Mouse (Mus musculus) left cerebral cortex, postnatal 36 days (tissue): ENCODE measurements around the gene Cdkl1. TPM values are rescaled to one million over a fixed set of nuclear protein-coding genes. Genes with fewer than 3 reads are reported as not detected.

Source experiments
- DNase-seq, 2 experiments: peaks; one replicate each; pipeline ENCODE4 v3.0.0; 2021 to 2022; ENCODE audit warnings: low spot score in 2 of 2, mixed read lengths in 1 of 2
- intact Hi-C: fragments of 180-260 bp; cut with DNase I; formaldehyde crosslinking; loops from one replicate; pipeline ENCODE4 v1.15.1; 2025
- total RNA-seq, 2 experiments: library from RNA; stranded (reverse); gene quantifications; 2 replicates each; pipeline ENCODE4 v1.2.3; 2021

Gene Cdkl1
- total RNA-seq, 2 experiments from 2014 or later: 26.8 to 37.5 TPM

DNA sequence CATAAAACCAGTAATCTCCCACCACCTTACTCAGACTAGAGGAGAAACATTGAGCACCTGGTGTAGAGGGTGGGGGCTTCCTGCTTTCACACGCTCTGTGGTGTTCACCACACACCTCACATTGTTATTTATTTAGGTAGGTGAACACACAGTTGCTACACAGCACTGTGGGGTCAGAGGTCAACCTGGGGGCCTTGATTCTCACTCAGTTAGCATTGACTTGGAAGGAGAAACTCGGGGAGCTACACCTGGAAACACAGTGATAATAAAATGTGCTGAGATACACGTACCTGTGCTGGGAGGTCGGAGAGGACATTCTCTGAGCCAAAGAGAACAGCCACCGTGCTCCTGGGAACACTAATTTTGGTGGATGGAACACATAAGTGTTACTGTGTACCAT lies 2.7 kb downstream of the Cdkl1 start:
- no peak for DNase-seq
- intact Hi-C loops: no loop called here

DNA sequence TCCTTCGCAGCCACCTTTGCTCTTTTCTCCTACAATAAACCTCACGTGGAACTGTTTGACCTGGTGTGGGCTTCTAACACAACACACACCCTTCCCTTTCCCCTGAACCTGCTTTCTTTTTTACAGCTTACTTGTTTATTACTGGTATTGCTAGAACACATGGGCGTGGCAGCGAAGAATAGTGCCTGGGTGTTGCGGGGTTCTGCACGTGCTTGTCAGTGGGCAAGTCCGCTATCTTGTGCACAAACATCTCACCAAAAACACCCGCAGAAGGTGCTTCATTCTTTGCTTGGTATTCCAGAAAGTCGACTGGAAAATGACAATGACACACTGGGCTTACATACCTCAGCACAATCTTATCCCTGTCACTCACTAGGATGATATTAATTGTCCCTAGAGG lies 5.6 kb downstream of the Cdkl1 start:
- no peak for DNase-seq
- intact Hi-C loops: no loop called here

DNA sequence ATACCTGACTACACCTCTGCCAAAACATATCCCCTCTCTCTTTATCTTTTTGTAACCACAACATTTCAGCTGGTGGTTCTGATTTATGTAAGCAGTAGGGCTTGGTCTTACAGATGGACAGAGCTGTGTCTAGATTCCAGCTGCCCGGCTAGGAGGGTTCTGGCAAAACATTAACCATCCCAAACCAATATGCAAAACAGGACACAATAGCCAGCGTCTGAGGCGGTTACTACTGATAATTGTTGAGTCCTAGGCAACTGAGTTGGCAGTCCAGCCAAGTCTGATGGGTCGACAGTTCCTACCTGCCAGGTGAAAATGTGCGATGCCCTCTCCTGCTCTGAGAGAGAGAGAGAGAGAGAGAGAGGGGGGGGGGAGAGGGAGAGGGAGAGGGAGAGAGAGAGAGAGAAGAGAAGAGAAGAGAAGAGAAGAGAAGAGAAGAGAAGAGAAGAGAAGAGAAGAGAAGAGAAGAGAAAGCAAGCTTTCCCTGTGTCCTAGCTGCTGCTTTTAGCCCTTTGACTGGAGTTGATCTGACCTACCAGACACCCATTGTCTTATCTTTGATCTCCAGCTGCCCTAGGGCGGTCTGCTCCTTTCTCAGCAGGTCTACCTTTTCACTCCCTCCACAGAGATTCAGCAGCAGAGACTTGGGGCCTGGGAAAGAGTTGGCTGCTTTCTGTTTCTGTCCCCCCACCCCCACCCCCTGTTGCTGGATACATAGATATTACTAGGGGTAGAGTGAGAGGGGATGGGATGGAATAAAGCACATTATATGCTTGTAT lies 7.6 kb downstream of the Cdkl1 start:
- intact Hi-C loops: no loop called here
- DNase-seq: no peak

DNA sequence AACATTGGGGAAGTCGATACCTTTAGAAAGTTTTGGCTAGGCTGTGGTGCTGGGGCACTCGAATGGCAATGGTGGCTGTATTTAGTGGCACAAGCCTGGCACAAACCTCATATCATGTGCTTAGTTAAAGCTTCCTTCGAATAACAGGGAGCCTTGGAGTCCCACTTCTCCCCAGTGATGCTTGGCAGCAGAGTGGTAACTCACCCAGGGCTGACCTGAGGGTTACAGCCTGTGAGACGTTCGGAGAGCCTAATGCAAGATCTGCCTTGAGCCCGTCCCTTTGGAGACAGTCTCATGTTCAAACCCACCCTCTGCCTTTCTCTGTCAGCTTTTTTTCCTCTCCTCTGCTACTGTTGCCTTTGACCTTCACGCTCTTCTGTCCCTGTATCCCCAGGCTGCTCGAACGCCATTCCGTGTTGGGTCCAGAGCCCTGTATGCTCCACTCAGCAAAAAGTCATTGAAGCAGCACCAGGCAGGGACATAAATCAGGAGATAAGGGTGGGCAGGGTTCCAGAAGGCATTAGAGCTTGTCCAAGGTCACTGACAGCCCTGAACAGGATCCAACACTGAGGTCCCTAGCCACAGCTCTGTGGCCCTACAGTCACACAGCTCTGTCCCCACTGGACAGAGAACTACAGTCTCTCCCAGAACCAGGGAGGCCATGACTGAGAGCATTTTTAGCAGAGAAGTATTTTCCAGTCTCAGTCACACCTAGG lies 9.0 kb downstream of the Cdkl1 start:
- DNase-seq: no peak
- intact Hi-C loops: no loop called here

DNA sequence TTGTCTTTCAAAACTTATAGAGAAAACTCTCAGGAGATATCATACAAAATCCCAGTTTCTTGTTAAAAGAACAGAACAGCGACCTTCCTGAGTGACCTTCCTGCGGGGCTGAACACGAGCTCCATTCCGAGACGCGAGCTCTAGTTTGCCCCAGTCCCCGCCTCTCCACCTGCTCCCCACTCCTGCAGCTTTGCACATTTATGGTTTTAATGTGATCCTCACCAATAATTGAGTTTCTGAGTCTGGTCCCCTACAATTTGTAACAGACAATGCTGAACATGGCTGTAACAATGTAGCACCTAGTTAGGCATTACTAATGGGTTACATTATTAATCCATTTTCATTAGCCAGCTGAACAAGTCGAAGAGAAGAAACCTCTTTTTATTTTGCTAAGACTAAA lies 9.6 kb downstream of the Cdkl1 start:
- intact Hi-C loops: no loop called here

GRCm38 (mm10) chr12:69777957-69778356 lies 13.1 kb downstream of the Cdkl1 start:
- intact Hi-C loops: no loop called here
- no peak for DNase-seq

More for the DNA sequence above, 9.6 kb downstream of the Cdkl1 start:
- DNase-seq: no peak

DNA sequence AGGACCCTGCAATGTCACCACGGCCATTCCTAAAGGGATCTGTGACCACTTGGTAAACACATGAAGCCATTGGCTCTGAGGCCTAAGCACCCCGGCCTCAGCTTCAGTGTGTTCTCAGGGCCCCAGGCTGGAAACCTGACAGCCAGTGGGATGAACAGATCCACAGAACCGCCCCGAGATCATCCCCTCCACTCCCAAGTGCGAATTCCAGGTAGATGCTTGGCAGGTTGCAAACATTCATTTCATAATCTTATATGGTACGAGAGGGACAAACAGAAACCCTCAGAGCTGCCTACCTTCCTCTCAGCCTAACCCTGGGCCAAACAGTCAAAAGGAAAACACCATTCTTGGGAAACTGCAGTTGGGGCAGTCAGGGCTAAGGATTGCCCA lies 13.7 kb downstream of the Cdkl1 start:
- DNase-seq: no peak
- intact Hi-C loops: no loop called here

DNA sequence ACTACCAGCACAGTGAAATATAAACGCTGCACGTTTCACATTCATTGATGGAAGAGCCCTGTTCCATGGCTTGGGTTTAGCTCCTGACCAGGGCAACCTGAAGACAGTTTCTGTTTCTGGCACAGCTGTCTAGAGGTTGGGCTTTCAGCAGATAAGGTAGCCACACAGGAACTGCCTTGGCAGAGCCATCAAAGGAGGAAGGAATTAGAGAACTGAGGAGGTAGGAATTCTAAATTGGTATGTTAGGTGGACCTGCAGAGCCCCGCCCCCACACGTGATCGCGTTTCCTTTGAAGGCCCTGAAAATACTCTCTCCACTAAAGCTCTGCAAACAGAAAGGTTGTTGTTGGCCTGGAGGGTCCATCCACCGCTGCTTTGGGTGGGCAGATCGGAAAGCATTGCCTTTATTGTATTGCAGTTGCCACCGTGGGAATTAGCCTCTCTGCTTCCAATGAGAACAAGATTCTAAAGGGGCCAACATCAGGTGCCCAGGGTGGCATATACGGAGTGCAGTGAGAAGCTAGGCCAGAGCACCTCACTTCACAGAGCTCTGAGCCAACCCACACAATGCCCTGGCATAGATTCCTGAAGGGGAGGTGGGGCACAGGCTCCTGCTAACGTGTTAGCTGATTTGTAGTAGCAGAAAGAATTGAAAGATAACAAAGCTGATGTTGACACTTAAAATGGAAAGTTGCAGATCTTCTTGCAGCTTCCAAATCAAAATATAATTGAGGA lies 14.3 kb downstream of the Cdkl1 start:
- DNase-seq: no peak
- intact Hi-C loops: no loop called here

DNA sequence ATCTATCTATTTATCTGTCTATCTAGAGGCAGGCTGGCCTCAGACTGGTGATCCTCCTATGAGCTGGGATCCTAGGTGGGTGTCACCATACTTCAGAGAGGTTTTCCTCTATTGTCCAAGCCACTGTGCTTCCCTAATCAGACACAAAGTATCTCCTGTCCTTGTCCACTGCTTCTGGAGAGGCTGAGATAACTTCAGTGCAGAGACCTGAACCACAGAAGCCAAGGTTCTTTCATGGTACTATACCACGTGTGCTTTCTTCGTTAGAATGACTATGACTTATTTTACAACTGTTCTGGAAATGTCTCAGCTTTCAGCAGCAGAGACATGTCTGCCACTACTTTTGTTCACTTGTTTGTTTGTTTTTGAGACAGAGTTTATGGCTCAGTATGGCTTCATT lies 22.2 kb downstream of the Cdkl1 start:
- intact Hi-C loops: no loop called here
- DNase-seq: no peak

GRCm38 (mm10) chr12:69767476-69768258 lies 23.4 kb downstream of the Cdkl1 start:
- intact Hi-C loops: no loop called here
- DNase-seq: no peak

DNA sequence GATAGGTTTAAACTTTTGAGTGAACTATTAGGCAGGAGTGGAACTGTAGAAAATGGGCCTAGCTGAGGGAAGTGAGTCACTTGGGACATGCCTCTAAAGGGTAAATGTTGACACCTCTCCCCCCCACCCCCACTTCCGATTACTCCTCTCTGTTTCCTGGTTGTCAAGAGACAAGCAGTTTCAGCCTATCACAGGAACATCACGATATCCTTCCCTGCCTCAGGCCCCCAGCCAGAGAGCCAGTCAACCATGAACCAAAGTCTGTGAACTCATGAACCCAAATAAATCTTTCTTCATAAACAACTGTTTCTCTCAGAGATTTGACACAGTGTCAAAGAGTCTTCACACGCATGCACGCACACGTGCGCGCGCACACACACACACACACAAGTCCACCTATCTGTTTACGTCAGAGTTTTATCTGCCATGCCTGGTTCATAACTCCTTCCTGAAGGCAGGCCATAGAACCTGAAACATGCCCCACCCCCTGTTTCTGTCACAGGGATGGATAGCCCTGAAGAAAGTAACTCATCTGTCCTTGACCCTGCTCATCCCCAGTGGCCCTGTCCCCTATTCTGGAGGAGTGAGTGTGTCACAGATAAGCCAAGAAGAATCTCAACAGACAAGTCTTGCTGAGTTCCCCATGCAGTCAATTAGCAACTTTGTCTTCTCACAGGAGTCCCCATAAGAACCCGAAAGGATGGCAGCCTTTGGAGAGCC lies 24.7 kb downstream of the Cdkl1 start:
- intact Hi-C loops: no loop called here
- no peak for DNase-seq

GRCm38 (mm10) chr12:69765543-69765942 lies 25.5 kb downstream of the Cdkl1 start:
- DNase-seq: no peak

DNA sequence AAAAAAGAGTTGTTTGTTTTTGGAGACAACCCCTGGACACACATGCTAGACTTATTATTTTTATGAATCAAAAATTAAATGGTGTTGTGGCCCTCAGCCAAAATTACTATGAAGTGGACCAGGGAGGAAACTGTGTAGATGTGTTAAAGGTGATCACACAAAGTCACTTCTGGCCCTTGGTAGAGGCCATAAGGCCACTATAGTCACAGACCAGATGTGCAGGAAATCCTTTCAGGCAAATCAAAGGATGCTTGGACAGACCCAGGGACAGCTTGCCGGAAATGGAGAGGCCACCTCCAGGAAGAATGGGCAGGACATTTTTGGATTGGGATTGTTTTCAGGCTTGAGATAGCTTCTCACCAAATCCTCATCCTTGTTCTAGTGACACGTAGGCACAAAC lies 29.5 kb downstream of the Cdkl1 start:
- DNase-seq: no peak
- intact Hi-C loops: no loop called here

More at GRCm38 (mm10) chr12:69765543-69765942, 25.5 kb downstream of the Cdkl1 start:
- intact Hi-C loops: no loop called here

GRCm38 (mm10) chr12:69760743-69761406 lies 30.2 kb downstream of the Cdkl1 start:
- no peak for DNase-seq
- intact Hi-C loops: no loop called here

DNA sequence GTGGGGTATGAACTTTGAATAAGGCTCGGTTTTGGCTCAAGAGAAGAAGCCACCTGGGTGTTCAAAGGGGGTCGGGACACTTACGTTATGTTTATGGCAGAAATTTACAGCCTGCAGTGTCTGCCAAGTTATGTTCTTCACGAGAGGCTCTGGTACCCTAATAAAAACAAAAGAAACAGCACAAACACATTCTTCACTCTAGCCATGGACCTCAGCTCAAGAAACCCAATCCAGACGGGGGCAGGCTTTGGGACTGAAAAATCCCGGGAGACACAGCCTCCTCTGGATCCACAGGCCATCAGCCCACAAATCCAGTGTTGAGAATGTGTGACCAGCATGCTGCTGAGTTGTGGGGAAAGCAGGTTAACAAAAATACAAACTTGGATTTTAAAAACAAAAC lies 31.1 kb downstream of the Cdkl1 start:
- DNase-seq: no peak
- intact Hi-C loops: no loop called here

DNA sequence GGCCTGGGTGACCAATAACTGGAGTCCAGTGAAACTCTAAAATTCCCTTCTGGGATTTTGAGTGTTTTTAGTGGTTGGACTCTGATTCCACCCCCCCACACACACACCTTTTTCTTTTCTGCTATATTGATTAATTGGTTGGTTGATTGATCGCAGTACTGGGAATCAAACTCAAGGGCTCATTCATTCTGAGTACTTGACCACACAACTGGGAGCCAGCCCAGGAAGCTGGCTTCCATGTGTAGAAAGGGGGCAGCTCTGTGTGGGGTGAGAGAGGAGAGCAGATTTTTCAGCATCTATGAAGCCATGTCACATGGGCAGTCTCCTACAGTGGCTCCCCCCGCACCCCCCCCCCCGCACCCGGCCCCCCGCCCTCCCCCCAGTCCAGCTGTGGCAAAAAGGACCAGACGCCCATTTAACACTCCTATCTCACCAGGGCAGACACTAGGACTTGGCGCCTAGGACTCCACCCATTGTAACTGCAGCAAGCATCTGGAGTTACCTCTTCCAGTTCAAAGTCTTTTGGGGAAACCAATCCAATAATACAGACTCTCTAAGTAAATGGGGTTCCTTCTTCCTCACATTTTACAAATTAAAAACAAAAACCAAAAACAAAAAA lies 31.7 kb downstream of the Cdkl1 start:
- no peak for DNase-seq
- intact Hi-C loops: loop anchor here (5.0 kb wide), 1 partner anchor 133 kb away; the partner anchor contains the start of genes Atl1 and Map4k5

DNA sequence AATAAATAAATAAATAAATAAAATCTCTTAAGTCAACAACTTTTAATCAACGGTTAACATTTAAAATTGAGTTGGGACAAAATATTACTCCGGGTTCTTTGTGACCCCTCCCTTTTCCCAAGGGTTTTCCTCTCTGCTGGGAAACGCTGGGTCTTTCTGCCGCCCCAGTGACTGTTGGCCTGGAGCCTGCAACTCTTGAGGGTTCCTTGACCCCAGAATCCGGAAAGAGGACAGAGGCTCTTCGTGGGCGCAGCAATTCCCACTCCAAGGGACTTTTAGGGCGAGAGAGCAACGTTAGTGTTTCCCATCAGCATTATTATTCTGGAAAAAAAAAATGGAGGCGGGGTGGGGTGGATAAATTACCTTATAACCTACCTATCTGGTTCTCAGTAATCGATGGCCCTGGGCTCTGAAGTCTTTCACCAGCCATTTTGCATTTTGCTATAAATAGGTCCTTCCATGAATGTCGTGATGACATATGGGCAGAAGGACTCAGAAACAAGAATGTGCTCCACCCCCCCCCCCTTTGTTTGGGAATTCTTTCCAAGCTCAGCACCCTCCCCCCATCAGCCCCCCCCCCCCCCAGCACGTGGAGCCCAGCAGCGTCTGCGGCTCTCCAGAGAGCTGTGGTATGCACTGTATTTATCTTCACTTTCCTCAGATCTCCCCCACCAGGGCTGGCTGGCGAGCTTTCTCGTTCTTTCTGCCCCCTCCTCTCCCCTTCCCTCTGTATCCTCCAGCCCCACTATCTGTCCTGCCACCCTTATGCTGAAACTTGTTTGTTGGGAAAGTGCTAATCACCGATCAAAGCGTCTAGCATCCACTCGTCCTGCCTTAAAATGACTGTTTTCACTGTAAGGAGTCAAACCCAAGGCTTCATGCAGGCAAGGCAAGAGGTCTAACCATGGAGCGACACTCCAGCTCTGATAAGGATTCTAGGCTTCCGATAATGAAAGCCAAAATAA lies 32.6 kb downstream of the Cdkl1 start:
- intact Hi-C loops: loop anchor here (5.0 kb wide), 1 partner anchor 134 kb away; the partner anchor contains the start of genes Atl1 and Map4k5

More for the DNA sequence above, 32.6 kb downstream of the Cdkl1 start:
- DNase-seq: no peak
